Mouse (Mus musculus) intestine, embryonic 15.5 days (tissue): ENCODE results near the gene Shisa7. TPM values are rescaled to one million over a fixed set of nuclear protein-coding genes. Genes with fewer than 3 reads are reported as not detected.
A peak's percentile ranks its signal among the peaks of the same experiment; 100 is the strongest.
"Not testable (repeated sequence)": the region's sequence is repeated elsewhere in the genome, so short reads cannot be mapped to it uniquely, and the experiment has no call there.

Source experiments
- ATAC-seq: fragments of 200-750 bp; cut with Nextera tagmentation; 2 replicates; pipeline ENCODE4 v1.8.0; 2017; ENCODE audit warnings: moderate TSS enrichment, moderate library complexity
- H3K27ac ChIP-seq: fragments of 300-500 bp; sonication (generic); 2 replicates; pipeline ENCODE4 v1.5.1; 2015; ENCODE audit warnings: mild to moderate bottlenecking, inconsistent platforms
- H3K27me3 ChIP-seq: fragments of 300-500 bp; sonication (generic); replicated peaks from 2 replicates; pipeline ENCODE4 v1.6.1; 2015; ENCODE audit warnings: inconsistent platforms
- H3K36me3 ChIP-seq: fragments of 300-500 bp; sonication (generic); 2 replicates; pipeline ENCODE4 v1.6.1; 2015; ENCODE audit warnings: inconsistent platforms
- H3K4me1 ChIP-seq: fragments of 300-500 bp; sonication (generic); replicated peaks from 2 replicates; pipeline ENCODE4 v1.6.1; 2015; ENCODE audit warnings: inconsistent platforms
- H3K4me2 ChIP-seq: fragments of 300-500 bp; sonication (generic); replicated peaks from 2 replicates; pipeline ENCODE4 v1.6.1; 2015; ENCODE audit warnings: mild to moderate bottlenecking, inconsistent platforms
- H3K4me3 ChIP-seq: fragments of 300-500 bp; sonication (generic); replicated peaks from 2 replicates; pipeline ENCODE4 v1.5.1; 2015; ENCODE audit warnings: inconsistent platforms
- H3K9ac ChIP-seq: fragments of 300-500 bp; sonication (generic); 2 replicates; pipeline ENCODE4 v1.6.1; 2015; ENCODE audit warnings: inconsistent platforms
- H3K9me3 ChIP-seq: fragments of 300-500 bp; sonication (generic); 2 replicates; pipeline ENCODE4 v1.6.1; 2016; ENCODE audit warnings: inconsistent platforms
- WGBS: fragments of 180-500 bp; shearing (Covaris S2); methylation state at CpG from one replicate; pipeline ENCODE4 v1.1.7; 2015; 5-methylcytosine and 5-hydroxymethylcytosine counted together
- polyA plus RNA-seq: library from polyadenylated mRNA; unstranded; fragments of >200 nt; fragmentation: Nextera tagmentation; extraction: Ambion mirVana; gene quantifications from 2 replicates; pipeline ENCODE4 v1.2.1, GENCODE M21; 2015

Gene Shisa7
- polyA plus RNA-seq = 0.21 and 0.27 TPM in 2 replicates

DNA sequence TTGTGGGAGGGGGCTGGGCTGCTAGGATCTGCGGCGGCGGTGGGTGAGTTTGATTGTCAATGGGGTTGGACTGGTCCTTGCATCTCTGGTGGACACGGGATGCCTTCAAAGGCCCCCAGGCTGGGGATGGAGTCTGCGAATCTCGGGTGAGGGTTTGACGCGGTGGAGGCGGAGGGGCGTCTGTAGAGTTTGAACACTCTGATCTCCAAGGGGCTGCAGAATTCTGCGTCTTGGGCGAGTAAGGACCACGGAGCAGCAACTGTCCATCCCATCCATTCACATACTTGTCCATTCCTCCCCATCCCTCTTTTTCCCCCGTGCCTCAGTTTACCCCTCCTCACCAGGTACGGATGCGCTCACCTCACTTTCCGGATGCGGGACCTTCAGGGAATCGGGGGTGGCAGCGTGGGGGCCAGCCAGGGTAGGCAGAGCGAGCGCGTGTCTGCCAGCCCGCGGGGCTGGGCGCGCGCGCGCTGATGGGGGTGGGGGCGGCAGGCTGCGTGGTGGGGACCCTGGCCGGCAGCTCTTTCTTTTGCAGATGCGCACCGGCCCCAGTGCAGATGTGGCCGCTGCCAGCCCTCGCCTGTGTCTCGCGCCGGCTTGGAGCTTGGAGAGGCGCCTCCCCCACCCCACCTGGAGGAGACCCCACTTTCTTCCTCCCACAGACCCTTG is at the start of gene Shisa7:
Shisa7 (minus strand) TSS at position 452 of the 672 bp plus-strand sequence.
- H3K4me3 ChIP-seq = peak within 1 kb of the TSS; percentile 41
- no peaks in the 10 kb centered on the region for H3K9me3 ChIP-seq
- H3K4me1 ChIP-seq = peaks cover 18% of the 10 kb centered on the region
- peaks cover 39% of the 10 kb centered on the region for H3K27me3 ChIP-seq
- peak; percentile 63 for ATAC-seq
- WGBS = 1% methylated on average over 41 of the region's 41 CpGs
- no peak within 1 kb of the TSS for H3K27ac ChIP-seq
- no peaks in the 10 kb centered on the region for H3K36me3 ChIP-seq
- H3K9ac ChIP-seq = peak within 1 kb of the TSS; percentile 22
- H3K4me2 ChIP-seq = peak within 1 kb of the TSS; percentile 91

DNA sequence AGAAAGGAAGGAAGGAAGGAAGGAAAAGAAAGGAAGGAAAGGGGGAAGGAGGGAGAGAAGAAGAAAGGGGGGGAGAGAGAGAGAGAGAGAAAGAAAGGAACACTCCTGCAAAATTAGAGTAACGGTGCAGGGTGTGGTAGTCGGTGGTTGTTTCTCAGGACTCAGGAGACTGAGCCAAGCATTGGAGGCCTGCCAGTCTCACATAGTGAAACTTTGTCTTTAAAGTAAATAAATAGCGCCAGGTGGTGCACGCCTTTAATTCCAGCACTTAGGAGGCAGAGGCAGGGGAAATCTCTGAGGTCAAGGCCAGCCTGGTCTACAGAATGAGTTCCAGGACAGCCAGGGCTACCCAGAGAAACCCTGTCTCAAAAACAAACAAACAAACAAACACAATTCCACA is 42.2 kb upstream of the Shisa7 start:
- Histone ChIP-seq H3K4me2 (no peak overlapping the region), H3K9me3 (no peaks in the 10 kb centered on the region), H3K36me3 (peaks cover 2% of the 10 kb centered on the region; the same call in 1 of the 2 replicates), H3K4me1 (no peaks in the 10 kb centered on the region), H3K4me3 (no peak overlapping the region), H3K27me3 (no peaks in the 10 kb centered on the region), H3K27ac (no peak overlapping the region), H3K9ac (no peak overlapping the region)
- ATAC-seq = no peak
- 38% methylated on average over 4 of the region's 4 CpGs for WGBS

DNA sequence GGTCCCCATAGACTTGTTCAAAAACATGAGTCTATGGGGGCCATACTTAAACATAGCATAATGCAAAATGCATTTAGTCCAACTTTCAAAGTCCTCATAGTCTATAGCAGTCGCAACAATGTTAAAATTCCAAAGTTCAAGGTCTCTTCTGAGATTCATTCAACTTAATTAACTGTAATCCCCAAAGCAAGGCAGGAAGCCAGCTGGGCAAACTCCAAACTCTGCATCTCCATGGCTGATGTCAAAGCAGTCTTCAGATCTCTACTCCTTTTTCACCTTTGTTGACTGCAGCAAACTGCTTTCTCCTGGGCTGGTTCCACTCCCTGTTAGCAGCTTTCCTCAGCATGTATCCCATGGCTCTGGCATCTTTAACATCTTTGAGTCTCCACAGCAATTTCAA is 34.5 kb upstream of the Shisa7 start:
- not testable (repeated sequence) for ATAC-seq, H3K4me3 ChIP-seq, H3K4me2 ChIP-seq, H3K9me3 ChIP-seq, H3K36me3 ChIP-seq, H3K9ac ChIP-seq, H3K27me3 ChIP-seq, H3K27ac ChIP-seq
- 81% methylated on average over 1 of the region's 1 CpGs for WGBS
- peaks cover 11% of the 10 kb centered on the region for H3K4me1 ChIP-seq

DNA sequence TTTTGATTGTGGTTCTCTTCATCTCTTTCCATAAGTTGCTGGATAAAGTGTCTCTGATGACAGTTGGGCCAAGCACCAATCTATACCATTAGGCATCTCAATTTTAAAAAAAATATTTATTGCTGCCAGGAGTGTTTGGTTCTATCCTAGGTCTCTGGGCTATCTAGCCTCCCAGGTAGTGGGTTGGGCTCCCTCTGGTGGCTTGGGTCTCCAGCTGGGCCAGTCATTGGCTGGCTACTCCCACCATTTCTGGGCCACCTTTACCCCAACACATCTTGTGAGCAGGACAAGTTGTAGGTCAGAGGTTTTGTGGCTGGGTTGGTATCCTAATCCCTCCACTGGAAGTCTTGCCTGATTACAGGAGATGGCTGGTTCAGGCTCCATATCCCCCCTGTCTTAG is 33.7 kb upstream of the Shisa7 start:
- Histone ChIP-seq H3K27me3 (no peaks in the 10 kb centered on the region), H3K4me1 (peaks cover 11% of the 10 kb centered on the region), H3K36me3 (no peaks in the 10 kb centered on the region), H3K9ac (no peak overlapping the region), H3K4me3 (peak overlapping the region; percentile 60; the same call in 1 of the 2 replicates), H3K27ac (no peak overlapping the region), H3K9me3 (no peaks in the 10 kb centered on the region), H3K4me2 (peak overlapping the region; percentile 83)
- ATAC-seq = no peak

DNA sequence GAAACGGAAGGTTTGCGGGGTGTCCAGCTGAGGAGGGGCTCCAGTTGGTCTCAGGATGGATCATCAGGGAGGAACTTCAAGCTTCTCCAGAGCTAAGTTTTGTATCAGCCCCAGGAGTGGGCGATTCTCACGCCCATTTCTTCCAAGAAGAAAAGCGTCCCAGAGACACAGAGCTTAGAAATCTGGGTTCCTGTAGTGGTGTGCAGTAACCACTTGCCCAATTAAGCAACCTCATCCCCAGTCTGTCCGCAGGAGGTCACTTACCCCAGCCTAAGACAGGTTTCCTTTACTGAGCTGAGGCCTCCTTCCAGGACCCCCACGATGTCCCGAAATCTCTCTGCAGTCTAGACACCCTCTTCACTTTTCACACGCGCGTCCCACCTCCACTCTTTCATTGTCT is 32.7 kb upstream of the Shisa7 start:
- 7% methylated on average over 11 of the region's 11 CpGs for WGBS
- peak; percentile 23; the same call in 1 of the 2 replicates for ATAC-seq
- no peaks in the 10 kb centered on the region for H3K27me3 ChIP-seq
- H3K4me3 ChIP-seq = peak overlapping the region; percentile 60
- H3K27ac ChIP-seq = 0 out of 2 replicates have a peak overlapping the region, but pooled peaks have one; percentile 61
- peaks cover 11% of the 10 kb centered on the region for H3K4me1 ChIP-seq
- peak overlapping the region; percentile 83 for H3K4me2 ChIP-seq
- H3K36me3 ChIP-seq = no peaks in the 10 kb centered on the region
- no peaks in the 10 kb centered on the region for H3K9me3 ChIP-seq
- H3K9ac ChIP-seq = peak overlapping the region; percentile 67

DNA sequence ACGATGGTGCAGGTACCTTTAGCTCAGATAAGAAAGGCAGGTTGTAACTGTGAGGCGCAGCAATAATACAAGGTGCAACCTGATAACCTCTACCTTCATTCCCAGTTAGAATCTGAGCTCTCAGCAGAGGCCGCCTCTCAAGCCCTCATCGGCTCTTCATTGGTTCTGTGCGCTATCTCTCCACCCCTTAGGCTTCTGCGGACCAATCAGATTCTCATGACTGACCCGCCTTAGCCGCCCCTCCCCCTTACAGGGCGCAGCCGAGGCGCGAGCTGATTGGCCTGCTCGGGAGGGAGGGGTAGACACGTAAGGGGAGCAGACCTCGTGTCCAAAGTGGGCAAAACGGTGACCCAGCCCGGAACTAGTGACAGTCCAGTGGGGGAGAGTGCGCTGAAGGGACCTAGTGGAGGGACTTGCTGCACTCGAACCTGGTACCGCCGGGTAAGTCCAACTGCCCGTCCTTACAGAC is 32.3 kb upstream of the Shisa7 start, which contains the start of gene Isoc2a:
Isoc2a (plus strand) TSS at position 401 of the 469 bp plus-strand sequence.
- Histone ChIP-seq H3K4me1 (peaks cover 11% of the 10 kb centered on the region), H3K36me3 (no peaks in the 10 kb centered on the region), H3K9ac (peak within 1 kb of the TSS; percentile 67), H3K4me2 (peak within 1 kb of the TSS; percentile 83), H3K27me3 (no peaks in the 10 kb centered on the region), H3K9me3 (no peaks in the 10 kb centered on the region), H3K27ac (peak within 1 kb of the TSS; percentile 70), H3K4me3 (peak within 1 kb of the TSS; percentile 60)
- peak; percentile 100 for ATAC-seq
- under 1% methylated on average over 22 of the region's 22 CpGs for WGBS

DNA sequence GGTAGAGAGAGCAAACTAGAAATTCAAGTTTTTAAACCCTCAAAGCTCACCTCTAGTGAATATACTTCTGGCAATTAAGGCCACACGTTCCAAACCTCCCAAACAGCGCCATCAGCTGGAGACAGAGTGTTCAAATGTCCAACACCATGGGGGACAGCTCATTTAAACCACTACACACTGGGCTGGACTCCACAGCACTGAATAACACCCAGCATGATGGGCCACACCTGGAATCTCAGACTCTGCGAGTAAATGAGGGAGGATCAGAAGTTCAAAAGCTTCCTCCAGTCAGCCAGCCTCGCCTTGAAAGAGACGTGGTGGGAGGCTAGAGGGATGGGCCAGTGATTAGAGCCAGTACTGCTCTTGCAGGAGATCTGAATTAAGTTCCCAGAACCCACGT is 25.6 kb upstream of the Shisa7 start, which contains the start of gene Isoc2b:
Isoc2b (minus strand) TSS at position 126 of the 400 bp plus-strand sequence.
- H3K27me3 ChIP-seq = no peaks in the 10 kb centered on the region
- H3K9ac ChIP-seq = no peak within 1 kb of the TSS
- peaks cover 9% of the 10 kb centered on the region; the same call in 1 of the 2 replicates for H3K4me1 ChIP-seq
- H3K9me3 ChIP-seq = no peaks in the 10 kb centered on the region
- WGBS = 51% methylated on average over 6 of the region's 6 CpGs
- H3K36me3 ChIP-seq = no peaks in the 10 kb centered on the region
- no peak for ATAC-seq
- no peak within 1 kb of the TSS for H3K4me3 ChIP-seq
- H3K27ac ChIP-seq = no peak within 1 kb of the TSS
- no peak within 1 kb of the TSS for H3K4me2 ChIP-seq

DNA sequence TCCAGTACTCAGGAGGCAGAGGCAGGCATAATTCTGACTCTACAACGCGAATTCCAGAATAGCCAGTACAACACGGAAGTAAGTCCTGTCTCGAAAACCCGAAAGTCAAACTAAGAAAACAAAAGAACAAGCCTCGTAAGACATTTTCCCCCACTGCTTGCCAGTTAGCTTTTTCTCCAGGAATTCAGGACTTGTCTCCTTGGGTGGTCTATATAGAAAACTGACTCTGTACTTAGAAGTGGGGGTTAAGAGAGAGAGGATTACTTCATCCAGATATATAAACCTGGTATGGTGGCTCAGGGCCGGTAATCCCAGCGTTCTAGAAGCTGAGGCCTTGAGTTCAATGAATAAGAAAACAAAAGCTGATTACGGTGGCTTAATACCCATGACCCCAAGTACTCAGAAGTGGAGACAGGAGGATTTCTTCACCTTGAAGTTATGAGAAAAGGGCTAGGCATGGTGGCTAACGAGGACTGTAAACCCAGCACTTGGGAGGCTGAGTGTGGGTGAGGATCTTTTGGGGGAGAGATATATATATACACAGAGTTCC is 22.2 kb upstream of the Shisa7 start:
- peak overlapping the region; percentile 53 for H3K4me2 ChIP-seq
- H3K9me3 ChIP-seq = no peaks in the 10 kb centered on the region
- H3K9ac ChIP-seq = peak overlapping the region; percentile 59
- H3K27me3 ChIP-seq = no peaks in the 10 kb centered on the region
- peak overlapping the region; percentile 76 for H3K27ac ChIP-seq
- H3K4me3 ChIP-seq = peak overlapping the region; percentile 51
- no peaks in the 10 kb centered on the region for H3K36me3 ChIP-seq
- 26% methylated on average over 10 of the region's 10 CpGs for WGBS
- ATAC-seq = peak; percentile 1; the same call in 1 of the 2 replicates
- H3K4me1 ChIP-seq = peaks cover 9% of the 10 kb centered on the region; the same call in 1 of the 2 replicates

DNA sequence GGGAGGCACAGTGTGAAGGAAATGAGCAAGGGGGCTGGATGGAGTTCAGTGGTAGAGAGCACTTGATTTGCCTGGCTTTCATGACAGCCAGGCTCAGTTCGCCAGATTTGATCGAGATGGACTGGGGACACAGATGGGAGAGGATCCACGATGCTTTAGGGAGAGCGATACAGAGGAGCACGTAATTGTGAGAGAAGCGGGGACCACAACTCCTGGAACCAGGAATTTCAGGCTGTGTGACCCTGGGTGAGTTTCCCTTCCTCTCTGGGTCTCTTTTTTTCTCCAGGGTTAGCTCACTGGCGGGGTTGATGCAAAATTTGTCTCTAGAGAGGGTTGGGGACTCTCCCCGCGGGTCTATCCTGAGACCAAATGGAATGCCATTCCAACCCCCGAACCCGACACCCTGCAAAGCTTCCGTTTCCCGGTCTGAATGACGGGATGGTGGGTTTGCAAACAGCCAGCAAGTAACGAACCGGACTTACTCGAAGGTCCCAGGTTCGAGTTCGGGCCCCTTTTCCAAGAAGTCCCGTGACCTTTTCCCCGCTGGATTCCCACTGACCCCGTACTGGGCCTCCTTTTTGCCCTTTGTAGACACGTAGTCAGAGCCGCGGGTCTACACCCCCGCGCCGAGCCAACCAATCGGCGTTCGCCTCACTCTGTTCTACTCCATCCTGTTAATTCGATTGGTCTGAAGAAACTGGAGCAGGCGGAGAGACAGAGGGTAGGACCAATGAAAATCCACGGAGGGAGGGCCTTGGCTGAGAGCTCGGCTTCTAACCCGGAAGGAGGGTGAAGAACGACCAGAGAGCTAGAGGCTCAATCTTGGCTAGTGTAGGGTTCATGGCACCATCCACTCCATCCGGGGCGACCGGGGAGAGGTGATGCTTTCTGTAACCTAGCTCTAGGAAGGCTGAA is 21.3 kb upstream of the Shisa7 start:
- WGBS = 3% methylated on average over 40 of the region's 40 CpGs
- Histone ChIP-seq H3K27me3 (no peaks in the 10 kb centered on the region), H3K9me3 (no peaks in the 10 kb centered on the region), H3K27ac (peak overlapping the region; percentile 76), H3K4me3 (peak overlapping the region; percentile 51), H3K4me2 (peak overlapping the region; percentile 70), H3K4me1 (peaks cover 9% of the 10 kb centered on the region; the same call in 1 of the 2 replicates), H3K36me3 (no peaks in the 10 kb centered on the region), H3K9ac (peak overlapping the region; percentile 61)
- peak; percentile 99 for ATAC-seq

DNA sequence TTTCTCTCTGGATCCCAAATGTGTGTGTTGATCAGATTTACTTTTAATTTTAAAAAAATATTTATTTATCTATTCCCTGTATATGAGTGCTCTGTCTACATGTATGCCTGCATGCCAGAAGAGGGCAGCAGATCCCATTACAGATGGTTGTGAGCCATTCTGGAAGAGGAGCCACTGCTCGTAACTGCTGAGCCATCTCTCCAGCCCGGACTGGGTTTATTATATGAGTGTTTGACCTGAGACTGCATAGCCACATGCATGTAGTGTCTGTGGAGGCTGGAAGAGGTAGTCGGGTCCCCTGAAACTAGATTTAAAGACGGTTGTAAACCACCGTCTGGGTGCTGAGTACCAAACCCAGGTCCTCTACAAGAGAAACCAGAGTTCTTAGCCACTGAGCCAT is 20.6 kb upstream of the Shisa7 start:
- 0 out of 2 replicates have a peak overlapping the region, but pooled peaks have one; percentile 27 for H3K27ac ChIP-seq
- 68% methylated on average over 5 of the region's 5 CpGs for WGBS
- H3K4me3 ChIP-seq = peak overlapping the region; percentile 51
- H3K4me1 ChIP-seq = peaks cover 9% of the 10 kb centered on the region; the same call in 1 of the 2 replicates
- ATAC-seq = 0 out of 2 replicates have a peak, but pooled peaks have one; percentile 19
- no peaks in the 10 kb centered on the region for H3K36me3 ChIP-seq
- H3K4me2 ChIP-seq = peak overlapping the region; percentile 70
- H3K27me3 ChIP-seq = no peaks in the 10 kb centered on the region
- H3K9ac ChIP-seq = no peak overlapping the region
- H3K9me3 ChIP-seq = no peaks in the 10 kb centered on the region

DNA sequence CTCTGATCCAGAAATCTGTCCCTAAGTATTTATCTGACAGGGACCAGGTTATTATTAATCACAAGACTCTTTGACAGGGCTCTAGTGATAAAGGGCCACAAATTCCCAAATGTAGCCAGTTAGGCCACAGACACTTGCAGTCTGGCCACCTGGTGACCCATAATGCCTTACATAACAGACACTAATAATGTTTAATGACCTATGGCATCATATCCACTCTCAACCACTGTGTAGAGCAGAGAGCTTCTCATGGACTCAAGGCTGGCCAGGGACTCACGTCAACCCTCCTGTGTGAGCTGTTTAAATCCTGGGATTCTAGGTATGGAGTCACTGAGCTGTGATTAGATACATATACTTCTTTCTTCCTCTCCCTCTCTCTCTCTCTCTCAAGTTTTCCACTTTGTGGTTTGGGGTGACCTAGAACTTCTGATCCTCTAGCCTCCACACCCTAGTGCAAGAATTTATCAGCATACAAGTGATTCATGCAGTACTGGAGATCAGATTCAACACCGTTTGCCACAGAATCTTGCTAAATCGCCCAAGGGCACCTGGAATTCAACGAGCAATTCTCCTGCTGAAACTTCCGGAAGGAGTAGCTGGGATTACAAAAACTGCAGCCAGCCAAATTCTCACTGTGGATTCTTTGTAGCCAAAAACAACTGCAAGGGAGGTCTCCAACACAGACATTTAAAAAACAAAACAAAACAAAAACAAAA is 19.8 kb upstream of the Shisa7 start:
- H3K4me2 ChIP-seq = no peak overlapping the region
- 82% methylated on average over 5 of the region's 5 CpGs for WGBS
- peaks cover 9% of the 10 kb centered on the region; the same call in 1 of the 2 replicates for H3K4me1 ChIP-seq
- no peaks in the 10 kb centered on the region for H3K9me3 ChIP-seq
- H3K27ac ChIP-seq = no peak overlapping the region
- no peak for ATAC-seq
- no peaks in the 10 kb centered on the region for H3K27me3 ChIP-seq
- H3K9ac ChIP-seq = no peak overlapping the region
- no peaks in the 10 kb centered on the region for H3K36me3 ChIP-seq
- H3K4me3 ChIP-seq = no peak overlapping the region
